Mouse (Mus musculus) liver, embryonic 14.5 days (tissue): ENCODE data around the gene Fndc10. TPM values are rescaled to one million over a fixed set of nuclear protein-coding genes. Genes with fewer than 3 reads are reported as not detected.
A peak's percentile ranks its signal among the peaks of the same experiment; 100 is the strongest.

Source experiments
- ATAC-seq: fragments of 200-750 bp; cut with Nextera tagmentation; 2 replicates; pipeline ENCODE4 v1.8.0; 2017; ENCODE audit warnings: moderate number of reproducible peaks, mild to moderate bottlenecking, moderate library complexity; ENCODE audit not compliant: insufficient read depth
- DNase-seq, 3 experiments: peaks; one replicate each; pipeline ENCODE4 v3.0.0-alpha.2; 2012 to 2013; ENCODE audit warnings: low read depth in 3 of 3, low spot score in 3 of 3
- H3K27ac ChIP-seq: fragments of 300-500 bp; sonication (generic); 2 replicates; pipeline ENCODE4 v1.5.1; 2014; ENCODE audit warnings: moderate library complexity, mild to moderate bottlenecking, control low read depth, inconsistent platforms
- H3K27me3 ChIP-seq: fragments of 300-500 bp; sonication (generic); 2 replicates; pipeline ENCODE4 v1.6.1; 2014; ENCODE audit warnings: mild to moderate bottlenecking, low read length, moderate library complexity; ENCODE audit not compliant: control insufficient read depth, insufficient read depth
- H3K36me3 ChIP-seq: fragments of 300-500 bp; sonication (generic); replicated peaks from 2 replicates; pipeline ENCODE4 v1.6.1; 2014; ENCODE audit warnings: low read depth; ENCODE audit not compliant: control insufficient read depth, insufficient read depth
- H3K4me1 ChIP-seq, 2 experiments: fragments of 200-500 bp in 1 of 2; fragments of 300-500 bp in 1 of 2; sonication (generic) in 1 of 2; replicated peaks; 2 replicates each; pipeline ENCODE4 v1.6.1; 2012 to 2014; ENCODE audit warnings: antibody characterized with exemption in 1 of 2, inconsistent platforms in 1 of 2, low read length in 1 of 2; ENCODE audit not compliant: control insufficient read depth in 2 of 2, insufficient read depth in 2 of 2
- H3K4me2 ChIP-seq: fragments of 300-500 bp; sonication (generic); 2 replicates; pipeline ENCODE4 v1.6.1; 2014; ENCODE audit warnings: low read depth, mild to moderate bottlenecking, control low read depth, moderate library complexity
- H3K4me3 ChIP-seq, 2 experiments: fragments of 200-500 bp in 1 of 2; fragments of 300-500 bp in 1 of 2; sonication (generic) in 1 of 2; 2 replicates each; pipeline ENCODE4 v1.5.1; 2012 to 2014; ENCODE audit warnings: low read depth in 2 of 2, low read length in 2 of 2, mild to moderate bottlenecking in 2 of 2, control low read depth in 1 of 2, inconsistent platforms in 1 of 2, moderate library complexity in 1 of 2; ENCODE audit not compliant: insufficient read depth in 1 of 2
- H3K9ac ChIP-seq: fragments of 300-500 bp; sonication (generic); replicated peaks from 2 replicates; pipeline ENCODE4 v1.6.1; 2014; ENCODE audit warnings: mild to moderate bottlenecking, control low read depth, moderate library complexity
- H3K9me3 ChIP-seq: fragments of 300-500 bp; sonication (generic); 2 replicates; pipeline ENCODE4 v1.6.1; 2016; ENCODE audit warnings: low read length, mixed read lengths; ENCODE audit not compliant: control insufficient read depth
- CTCF ChIP-seq: IDR thresholded peaks from 2 replicates; pipeline ENCODE4 v1.5.1; 2016; ENCODE audit warnings: antibody characterized with exemption, low read depth, control low read depth
- EP300 ChIP-seq: IDR thresholded peaks from 2 replicates; pipeline ENCODE4 v1.6.1; 2016; ENCODE audit warnings: antibody characterized with exemption, low read depth
- WGBS: fragments of 180-500 bp; shearing (Covaris S2); extraction: QIAGEN DNeasy Blood & Tissue Kit; methylation state at CpG from one replicate; pipeline ENCODE4 v1.1.7; 2014; ENCODE audit not compliant: insufficient replicate concordance; 5-methylcytosine and 5-hydroxymethylcytosine counted together
- polyA plus RNA-seq, 2 experiments: library from polyadenylated mRNA; depleted of rRNA in 1 of 2; stranded (reverse) in 1 of 2; unstranded in 1 of 2; fragments of >200 nt; fragmentation: Nextera tagmentation in 1 of 2; extraction: Ambion mirVana in 1 of 2; gene quantifications; 2 replicates each; pipeline versions ENCODE4 v1.2.1 to v1.2.3; 2012 to 2014

The Fndc10 gene
- polyA plus RNA-seq, 2 experiments = 0.15 to 0.58 TPM

DNA sequence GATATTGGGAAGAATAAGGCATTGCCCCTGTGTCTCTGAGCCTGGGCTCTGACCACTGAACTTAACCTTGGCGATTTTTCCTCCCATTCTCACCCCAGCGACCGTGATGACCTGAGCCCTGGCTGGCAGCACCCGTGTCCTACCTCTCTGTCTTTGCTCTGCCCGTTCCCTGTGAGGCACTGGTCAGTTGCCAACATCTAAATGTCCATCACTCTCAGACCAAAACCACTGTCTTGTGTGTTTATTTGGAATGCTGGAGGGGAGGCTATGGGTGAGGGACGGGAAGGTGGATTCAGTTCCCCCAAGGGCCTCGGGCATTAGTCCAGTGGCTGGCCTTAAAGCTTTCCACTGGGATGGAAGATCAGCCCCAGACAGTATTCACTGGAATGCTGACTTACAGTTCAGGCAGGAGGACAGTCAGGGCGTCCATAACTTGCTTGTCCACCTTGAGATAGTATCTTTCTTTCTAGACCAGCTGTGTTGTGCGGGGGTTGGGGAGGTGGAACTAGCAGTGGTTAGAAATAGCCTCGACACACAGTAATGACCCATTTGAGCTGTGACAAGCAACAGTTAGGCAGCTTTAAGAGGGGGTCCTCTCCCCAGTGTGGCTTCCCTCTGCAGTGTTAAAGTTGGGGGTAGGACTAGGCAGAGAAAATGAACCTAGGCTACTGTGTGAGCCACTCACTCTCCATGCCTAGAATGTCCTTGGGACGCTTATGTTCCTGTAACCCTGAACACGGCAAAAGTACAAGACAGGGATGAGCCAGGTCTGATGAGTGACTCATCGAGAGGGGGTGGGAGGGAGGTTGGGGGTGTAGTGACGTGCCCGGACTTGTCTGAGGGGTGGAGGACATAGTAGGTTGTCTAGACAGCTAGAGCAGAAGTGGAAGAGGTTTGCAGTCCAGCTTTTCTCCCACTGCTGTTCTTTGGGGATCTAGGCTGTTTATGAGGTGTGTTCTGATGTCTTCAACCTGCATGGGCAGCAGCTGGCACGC lies 2.4 kb downstream of the Fndc10 start:
- TF ChIP-seq CTCF (no peak), EP300 (no peak)
- no peak for ATAC-seq

DNA sequence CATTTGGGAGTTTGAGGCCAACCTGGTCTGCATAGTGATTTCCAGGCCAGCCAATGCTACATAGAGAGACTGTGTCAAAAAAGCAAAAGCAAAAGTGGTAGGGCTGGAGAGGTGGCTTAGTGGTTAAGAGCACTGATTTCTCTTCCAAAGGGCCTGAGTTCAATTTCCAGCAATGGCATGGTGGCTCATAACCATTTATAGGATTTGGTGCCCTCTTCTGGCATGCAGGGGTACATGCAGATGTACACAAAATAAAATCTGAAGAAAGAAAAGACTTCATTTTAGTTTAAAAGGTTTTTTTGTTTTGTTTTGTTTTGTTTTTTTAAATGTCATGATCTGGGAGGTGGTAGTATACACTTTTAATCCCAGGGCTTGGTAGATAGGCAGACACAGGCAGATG lies 6.3 kb downstream of the Fndc10 start:
- Histone ChIP-seq H3K9ac (no peak overlapping the region), H3K36me3 (no peaks in the 10 kb centered on the region), H3K4me2 (no peak overlapping the region), H3K9me3 (no peaks in the 10 kb centered on the region), H3K27ac (no peak overlapping the region), H3K4me3 (no peak overlapping the region), H3K4me1 (peaks cover 0 to 5% of the 10 kb centered on the region in 2 experiments; a peak in 2 of 4 replicates), H3K27me3 (peaks cover 7% of the 10 kb centered on the region)
- DNase-seq (no peak), ATAC-seq (no peak)
- TF ChIP-seq EP300 (no peak), CTCF (peak; percentile 65)

More for the DNA sequence above, 2.4 kb downstream of the Fndc10 start:
- H3K36me3 ChIP-seq = no peaks in the 10 kb centered on the region
- H3K4me2 ChIP-seq = no peak overlapping the region
- no peaks in the 10 kb centered on the region for H3K9me3 ChIP-seq
- no peak overlapping the region for H3K27ac ChIP-seq
- 52% methylated on average over 16 of the region's 16 CpGs for WGBS
- peaks cover 30% of the 10 kb centered on the region for H3K27me3 ChIP-seq
- H3K4me1 ChIP-seq = no peaks in the 10 kb centered on the region; a peak in 1 of 4 replicates
- H3K4me3 ChIP-seq = no peak overlapping the region
- H3K9ac ChIP-seq = no peak overlapping the region
- no peak for DNase-seq

DNA sequence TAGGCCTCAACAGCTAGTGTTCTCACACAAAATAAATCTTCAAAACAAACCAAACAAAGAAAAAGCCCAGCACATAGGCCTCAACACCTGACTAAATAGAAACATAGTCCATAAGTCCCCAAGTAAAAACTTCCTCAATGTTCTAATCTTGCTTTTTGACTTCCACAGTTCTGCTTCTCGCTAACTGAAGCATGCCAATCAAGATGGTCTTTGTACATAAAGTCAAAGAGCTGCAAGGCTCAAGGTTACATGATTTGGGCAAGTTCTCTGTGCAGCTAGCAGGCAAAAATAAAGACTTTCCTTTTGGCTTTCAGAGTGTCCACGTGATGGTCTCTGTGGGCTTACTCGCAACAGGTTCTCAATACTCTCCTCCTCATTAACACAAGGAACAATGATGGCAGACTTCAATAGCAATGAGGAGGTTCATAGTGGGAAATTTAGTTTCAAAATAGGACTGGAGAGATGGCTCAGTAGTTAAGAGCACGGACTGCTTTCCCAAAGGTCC lies 9.3 kb downstream of the Fndc10 start:
- Histone ChIP-seq H3K9me3 (no peaks in the 10 kb centered on the region), H3K27ac (no peak overlapping the region), H3K27me3 (no peaks in the 10 kb centered on the region; the same call in 1 of the 2 replicates), H3K4me1 (peaks cover 5 to 10% of the 10 kb centered on the region in 2 experiments), H3K36me3 (no peaks in the 10 kb centered on the region), H3K9ac (no peak overlapping the region), H3K4me2 (peak overlapping the region; percentile 93), H3K4me3 (no peak overlapping the region)
- 81% methylated on average over 4 of the region's 4 CpGs for WGBS
- no peak for DNase-seq
- no peak for TF ChIP-seq EP300
- no peak for TF ChIP-seq CTCF
- ATAC-seq = no peak

DNA sequence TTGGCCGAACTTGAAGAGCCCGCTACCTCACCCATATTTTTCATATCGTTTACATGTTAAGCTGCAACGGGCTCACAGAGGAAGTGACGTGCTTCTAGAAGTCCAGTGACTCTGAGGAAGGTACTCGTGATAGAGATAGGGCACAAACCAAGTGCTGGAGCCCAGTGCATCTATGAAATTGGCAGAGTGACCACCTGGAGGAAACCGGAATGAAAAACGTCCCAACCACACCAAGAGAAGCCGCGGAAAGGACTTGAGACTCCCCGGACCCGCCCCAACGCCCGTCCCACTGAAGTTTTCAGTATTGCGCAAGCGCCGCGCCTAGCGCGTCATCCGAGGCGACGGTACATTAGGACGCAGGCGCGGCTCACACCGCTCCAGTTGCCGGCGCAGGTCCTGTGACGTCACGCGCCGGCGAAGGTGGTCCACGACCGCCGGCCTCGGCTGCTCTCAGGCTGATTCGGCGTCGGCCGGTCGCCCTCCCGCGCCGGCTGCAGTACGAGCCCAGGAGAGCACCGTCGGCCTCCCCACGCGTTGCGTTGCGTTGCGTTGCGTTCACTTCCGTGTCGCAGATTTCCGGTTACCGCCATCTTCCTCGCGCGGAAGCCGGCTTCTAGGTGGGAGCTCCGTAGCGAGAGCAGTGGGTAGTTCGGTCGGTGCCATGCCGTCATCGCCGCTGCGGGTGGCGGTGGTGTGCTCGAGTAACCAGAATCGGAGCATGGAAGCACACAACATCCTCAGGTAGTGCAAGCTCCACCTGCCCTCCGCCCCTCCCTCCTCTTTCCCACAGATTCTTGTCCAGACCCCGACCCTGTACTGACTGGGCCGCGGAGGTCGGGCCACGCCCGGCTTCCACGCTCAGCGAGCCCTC lies 10.8 kb downstream of the Fndc10 start, which contains the start of gene Ssu72:
Gene Ssu72 (plus strand): TSS at position 80 of the 871 bp plus-strand sequence.
- Histone ChIP-seq H3K27ac (peak within 1 kb of the TSS; percentile 87), H3K9me3 (no peaks in the 10 kb centered on the region), H3K4me2 (peak within 1 kb of the TSS; percentile 93), H3K4me3 (peak within 1 kb of the TSS; percentile 78 to 80), H3K9ac (peak within 1 kb of the TSS; percentile 84), H3K27me3 (no peaks in the 10 kb centered on the region), H3K36me3 (no peaks in the 10 kb centered on the region), H3K4me1 (peaks cover 5 to 10% of the 10 kb centered on the region in 2 experiments)
- TF ChIP-seq CTCF = 0 out of 2 replicates have a peak, but pooled peaks have one; percentile 9
- no peak for TF ChIP-seq EP300
- peak; percentile 87 to 89 (median 87) for DNase-seq
- ATAC-seq = peak; percentile 94
- WGBS = under 1% methylated on average over 83 of the region's 83 CpGs
